Mouse (Mus musculus): ENCODE results near the gene C8g. TPM values are rescaled to one million over a fixed set of nuclear protein-coding genes. Genes with fewer than 3 reads are reported as not detected.

Gene C8g
- polyA plus RNA-seq, 1 experiment from 2014 or later, result 3.7 TPM

DNA sequence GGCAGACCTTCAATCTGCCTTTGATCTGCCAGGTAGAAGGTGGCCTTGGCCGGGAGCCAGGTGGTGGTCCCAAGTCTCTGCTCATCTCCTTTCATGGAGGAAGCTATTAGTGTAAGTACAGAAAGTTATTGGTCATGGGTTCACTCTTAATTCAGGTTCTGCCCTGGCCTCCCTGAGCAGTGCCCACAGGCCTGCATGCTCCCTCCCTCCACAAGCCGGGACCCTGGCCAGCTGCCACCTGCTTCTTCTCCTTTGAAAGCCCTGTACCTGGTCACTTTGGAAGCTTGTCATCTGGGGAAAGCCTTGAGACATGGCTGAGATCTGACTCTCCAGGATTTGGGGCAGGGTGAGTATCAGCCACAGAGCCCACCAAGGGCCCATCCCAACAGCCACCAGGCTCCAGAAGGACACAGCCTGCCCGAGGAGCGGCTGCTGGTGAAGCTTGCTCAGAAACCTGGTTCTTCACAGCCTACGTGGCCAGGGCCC, 8.0 kb downstream of the C8g start, which contains the start of gene Lcn12:
TSS of gene Lcn12 (minus strand) at position 436 of the 486 bp plus-strand sequence.
- no peak within 1 kb of the TSS for H3K9ac ChIP-seq (ENCODE audit: low read depth, low read length)
- no peaks in the 10 kb centered on the region; the same call in 1 of the 2 replicates for H3K27me3 ChIP-seq (ENCODE audit: control insufficient read depth, insufficient read depth, low read length)
- no peak within 1 kb of the TSS for H3K4me2 ChIP-seq
- WGBS (ENCODE audit: insufficient replicate concordance), result 82% methylated on average over 5 of the region's 5 CpGs
- no peak for ATAC-seq (replicated peaks; ENCODE audit: insufficient number of reproducible peaks, low FRiP score, low TSS enrichment)
- no peaks in the 10 kb centered on the region for H3K9me3 ChIP-seq (replicated peaks; ENCODE audit: control insufficient read depth, low read length)
- no peaks in the 10 kb centered on the region for H3K36me3 ChIP-seq (ENCODE audit: control insufficient read depth, insufficient read depth, low read length)
- no peak within 1 kb of the TSS for H3K27ac ChIP-seq (ENCODE audit: low read depth, low read length)
- no peak within 1 kb of the TSS for H3K4me3 ChIP-seq (ENCODE audit: low read depth, low read length)
- H3K4me1 ChIP-seq (ENCODE audit: control insufficient read depth, insufficient read depth, low read length), result peaks cover 3% of the 10 kb centered on the region; the same call in 1 of the 2 replicates

DNA sequence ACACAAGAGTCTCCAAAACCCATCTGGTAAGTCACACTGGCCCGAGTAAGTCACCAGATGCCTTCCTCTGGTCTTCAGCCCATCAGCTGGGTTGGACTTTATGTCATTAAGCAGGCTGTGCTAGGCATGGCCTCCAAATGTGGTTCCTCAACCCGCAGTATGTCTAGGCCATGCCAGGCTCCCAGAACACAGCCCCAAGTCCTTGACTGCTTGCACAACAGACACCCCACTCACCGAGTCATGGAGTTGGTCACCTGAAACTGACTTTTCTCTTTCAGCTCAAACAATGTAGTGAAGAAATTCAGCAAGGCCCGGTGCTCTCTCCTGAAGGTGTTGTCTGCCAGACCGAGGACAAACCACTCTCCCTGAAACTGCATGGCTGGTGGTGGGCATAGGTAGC, 8.5 kb downstream of the C8g start:
- Histone ChIP-seq H3K27ac (ENCODE audit: low read depth, low read length) (no peak overlapping the region), H3K4me2 (no peak overlapping the region), H3K4me1 (ENCODE audit: control insufficient read depth, insufficient read depth, low read length) (peaks cover 1% of the 10 kb centered on the region; the same call in 1 of the 2 replicates), H3K9me3 (replicated peaks; ENCODE audit: control insufficient read depth, low read length) (no peaks in the 10 kb centered on the region), H3K4me3 (ENCODE audit: low read depth, low read length) (no peak overlapping the region), H3K9ac (ENCODE audit: low read depth, low read length) (no peak overlapping the region), H3K36me3 (ENCODE audit: control insufficient read depth, insufficient read depth, low read length) (no peaks in the 10 kb centered on the region), H3K27me3 (ENCODE audit: control insufficient read depth, insufficient read depth, low read length) (no peaks in the 10 kb centered on the region; the same call in 1 of the 2 replicates)
- WGBS (ENCODE audit: insufficient replicate concordance), result 74% methylated on average over 5 of the region's 5 CpGs
- no peak for ATAC-seq (replicated peaks; ENCODE audit: insufficient number of reproducible peaks, low FRiP score, low TSS enrichment)

DNA sequence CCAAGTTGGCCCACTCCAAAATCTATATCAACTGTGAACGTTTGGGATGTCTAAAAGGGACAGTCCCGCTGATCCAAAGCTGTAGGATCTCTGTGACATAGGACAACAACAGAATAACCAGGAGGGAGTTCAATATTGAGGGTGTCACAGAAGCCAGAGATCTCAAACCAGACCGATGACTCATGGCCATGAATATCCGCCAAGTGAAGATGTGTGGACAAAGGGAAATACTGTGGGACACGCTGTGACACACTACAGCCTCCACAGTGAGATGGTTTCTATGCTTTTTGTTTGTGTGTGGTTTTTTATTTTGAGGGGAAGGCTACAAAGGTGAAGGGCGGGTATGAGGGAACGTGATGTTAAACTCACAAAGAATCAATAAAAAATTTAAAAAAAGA, 12.8 kb downstream of the C8g start:
- WGBS (ENCODE audit: insufficient replicate concordance), result 73% methylated on average over 7 of the region's 7 CpGs
- ATAC-seq (replicated peaks; ENCODE audit: insufficient number of reproducible peaks, low FRiP score, low TSS enrichment), result no peak
- Histone ChIP-seq H3K9me3 (replicated peaks; ENCODE audit: control insufficient read depth, low read length) (no peaks in the 10 kb centered on the region), H3K27me3 (ENCODE audit: control insufficient read depth, insufficient read depth, low read length) (peaks cover 2% of the 10 kb centered on the region; the same call in 1 of the 2 replicates), H3K9ac (ENCODE audit: low read depth, low read length) (no peak overlapping the region), H3K4me1 (ENCODE audit: control insufficient read depth, insufficient read depth, low read length) (no peaks in the 10 kb centered on the region), H3K4me2 (no peak overlapping the region), H3K36me3 (ENCODE audit: control insufficient read depth, insufficient read depth, low read length) (no peaks in the 10 kb centered on the region), H3K27ac (ENCODE audit: low read depth, low read length) (no peak overlapping the region), H3K4me3 (ENCODE audit: low read depth, low read length) (no peak overlapping the region)

DNA sequence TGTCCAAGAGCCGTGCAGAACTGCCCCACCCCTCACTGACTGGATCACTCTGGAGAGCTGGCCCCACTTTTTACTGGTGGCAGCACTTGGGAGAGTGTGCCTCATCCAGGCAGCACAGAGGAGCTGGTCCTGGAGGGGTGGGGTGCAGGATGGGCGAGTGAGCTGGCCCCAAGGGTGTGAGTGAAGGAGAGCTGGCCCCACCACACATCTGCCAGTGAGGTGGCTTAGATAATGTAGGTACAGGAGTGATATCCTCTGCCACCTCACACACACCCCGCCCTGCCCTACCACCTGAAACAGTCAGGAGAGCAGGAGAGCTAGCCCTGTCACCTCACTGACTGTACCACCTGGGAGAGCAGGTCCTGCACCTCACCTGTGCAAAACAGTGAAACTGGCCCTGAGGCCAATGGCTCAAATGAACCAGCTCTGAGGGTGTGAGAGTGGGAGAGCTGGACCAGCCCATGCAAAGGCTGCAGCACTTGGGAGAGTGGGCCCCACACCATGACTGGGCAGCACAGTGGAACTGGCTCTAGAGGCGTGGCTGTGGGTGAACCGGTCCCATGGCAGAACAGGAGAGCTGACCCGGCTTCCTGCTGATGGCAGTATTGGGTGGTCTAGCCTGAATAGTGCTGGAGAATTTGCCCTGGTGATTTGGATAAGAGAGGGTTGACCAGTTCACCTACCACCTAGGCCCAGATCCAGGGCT, 13.4 kb downstream of the C8g start:
- no peaks in the 10 kb centered on the region for H3K36me3 ChIP-seq (ENCODE audit: control insufficient read depth, insufficient read depth, low read length)
- H3K4me2 ChIP-seq, result no peak overlapping the region
- no peaks in the 10 kb centered on the region for H3K9me3 ChIP-seq (replicated peaks; ENCODE audit: control insufficient read depth, low read length)
- no peaks in the 10 kb centered on the region for H3K4me1 ChIP-seq (ENCODE audit: control insufficient read depth, insufficient read depth, low read length)
- H3K4me3 ChIP-seq (ENCODE audit: low read depth, low read length), result no peak overlapping the region
- H3K27me3 ChIP-seq (ENCODE audit: control insufficient read depth, insufficient read depth, low read length), result peaks cover 4% of the 10 kb centered on the region
- H3K27ac ChIP-seq (ENCODE audit: low read depth, low read length), result no peak overlapping the region
- WGBS (ENCODE audit: insufficient replicate concordance), result 69% methylated on average over 6 of the region's 6 CpGs
- no peak overlapping the region for H3K9ac ChIP-seq (ENCODE audit: low read depth, low read length)
- ATAC-seq (replicated peaks; ENCODE audit: insufficient number of reproducible peaks, low FRiP score, low TSS enrichment), result no peak

DNA sequence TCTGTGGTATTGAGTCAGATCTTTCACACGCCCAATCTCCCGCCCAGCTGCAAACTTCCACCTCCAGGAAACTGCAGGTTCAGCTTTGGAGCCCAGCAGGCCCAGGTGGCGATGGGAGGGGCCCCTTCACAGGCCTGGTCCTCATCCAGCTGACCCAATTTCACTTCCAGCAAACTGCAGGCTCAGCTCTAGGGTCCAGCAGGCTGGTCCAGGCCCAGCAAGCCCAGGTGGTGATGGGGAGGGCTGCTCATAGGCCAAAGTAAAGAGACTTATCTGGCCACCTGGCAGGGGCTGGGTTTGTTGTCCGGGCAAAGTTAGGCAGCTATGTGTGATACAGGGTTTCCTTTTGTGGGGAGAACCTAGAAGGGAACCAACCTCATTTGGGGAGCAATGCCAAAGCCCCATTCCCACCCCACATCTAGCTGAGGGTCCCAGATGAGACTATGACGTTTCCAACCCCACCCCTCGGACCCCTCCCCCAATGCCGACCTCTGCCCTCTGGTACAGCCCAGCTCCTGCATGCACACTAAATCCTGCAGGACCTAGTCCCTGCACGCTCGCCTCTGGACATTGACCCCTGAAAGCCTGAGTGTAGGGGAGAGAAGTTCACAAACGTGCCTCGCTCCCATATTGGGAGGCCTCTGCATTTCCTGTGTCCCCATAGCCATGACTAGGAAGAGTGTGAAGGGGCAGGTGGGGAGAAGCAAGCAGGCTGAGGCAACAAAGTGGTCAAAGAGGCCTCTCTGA, 16.4 kb downstream of the C8g start:
- Histone ChIP-seq H3K4me2 (no peak overlapping the region), H3K27me3 (ENCODE audit: control insufficient read depth, insufficient read depth, low read length) (peaks cover 4% of the 10 kb centered on the region; the same call in 1 of the 2 replicates), H3K36me3 (ENCODE audit: control insufficient read depth, insufficient read depth, low read length) (no peaks in the 10 kb centered on the region), H3K9me3 (replicated peaks; ENCODE audit: control insufficient read depth, low read length) (no peaks in the 10 kb centered on the region), H3K4me3 (ENCODE audit: low read depth, low read length) (no peak overlapping the region), H3K9ac (ENCODE audit: low read depth, low read length) (no peak overlapping the region), H3K4me1 (ENCODE audit: control insufficient read depth, insufficient read depth, low read length) (no peaks in the 10 kb centered on the region), H3K27ac (ENCODE audit: low read depth, low read length) (no peak overlapping the region)
- WGBS (ENCODE audit: insufficient replicate concordance), result 62% methylated on average over 11 of the region's 11 CpGs
- ATAC-seq (replicated peaks; ENCODE audit: insufficient number of reproducible peaks, low FRiP score, low TSS enrichment), result no peak

DNA sequence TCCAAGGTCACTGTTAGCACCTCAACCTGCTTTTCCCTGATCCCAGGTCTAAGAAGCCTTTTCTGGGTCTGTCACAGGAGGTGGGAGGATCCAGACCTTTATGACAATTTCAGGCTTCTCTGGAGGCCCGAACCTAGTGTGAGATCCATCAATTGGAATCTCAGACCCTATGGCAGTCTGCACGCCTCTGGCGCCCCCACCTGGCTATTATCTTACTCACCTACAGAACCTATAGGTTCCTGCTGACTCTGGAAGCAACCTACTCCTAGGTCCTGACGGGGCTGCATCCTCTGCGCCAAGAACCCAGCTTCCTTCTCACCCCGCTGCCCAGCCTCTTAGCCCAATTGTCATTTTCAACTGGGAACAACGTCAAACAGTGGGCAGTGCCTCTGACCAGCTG, 18.6 kb downstream of the C8g start:
- no peaks in the 10 kb centered on the region for H3K4me1 ChIP-seq (ENCODE audit: control insufficient read depth, insufficient read depth, low read length)
- WGBS (ENCODE audit: insufficient replicate concordance), result 22% methylated on average over 7 of the region's 7 CpGs
- H3K9me3 ChIP-seq (replicated peaks; ENCODE audit: control insufficient read depth, low read length), result no peaks in the 10 kb centered on the region
- no peak overlapping the region for H3K4me2 ChIP-seq
- no peak overlapping the region for H3K9ac ChIP-seq (ENCODE audit: low read depth, low read length)
- no peak for ATAC-seq (replicated peaks; ENCODE audit: insufficient number of reproducible peaks, low FRiP score, low TSS enrichment)
- H3K4me3 ChIP-seq (ENCODE audit: low read depth, low read length), result no peak overlapping the region
- H3K27ac ChIP-seq (ENCODE audit: low read depth, low read length), result no peak overlapping the region
- H3K27me3 ChIP-seq (ENCODE audit: control insufficient read depth, insufficient read depth, low read length), result peaks cover 4% of the 10 kb centered on the region; the same call in 1 of the 2 replicates
- H3K36me3 ChIP-seq (ENCODE audit: control insufficient read depth, insufficient read depth, low read length), result no peaks in the 10 kb centered on the region

DNA sequence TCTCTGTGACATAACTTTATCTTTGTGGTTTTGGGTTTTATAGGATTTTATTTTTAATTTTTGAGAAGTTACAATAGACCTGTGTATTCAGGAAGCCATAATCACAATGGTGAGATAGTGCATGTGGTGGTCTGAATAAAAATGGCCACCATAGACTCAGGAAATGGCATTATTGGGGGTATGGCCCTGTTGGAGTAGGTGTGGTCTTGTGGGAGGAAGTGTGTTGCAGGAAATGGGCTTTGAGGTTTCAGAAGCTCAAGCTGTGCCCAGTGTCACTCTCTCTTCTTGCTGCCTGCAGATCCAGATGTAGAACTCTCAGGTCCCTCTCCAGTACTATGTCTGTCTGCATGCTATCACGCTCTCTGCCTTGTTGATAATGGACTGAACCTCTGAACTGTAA, 21.0 kb downstream of the C8g start:
- no peak for ATAC-seq (replicated peaks; ENCODE audit: insufficient number of reproducible peaks, low FRiP score, low TSS enrichment)
- H3K27me3 ChIP-seq (ENCODE audit: control insufficient read depth, insufficient read depth, low read length), result peaks cover 7% of the 10 kb centered on the region; the same call in 1 of the 2 replicates
- no peaks in the 10 kb centered on the region for H3K36me3 ChIP-seq (ENCODE audit: control insufficient read depth, insufficient read depth, low read length)
- H3K4me1 ChIP-seq (ENCODE audit: control insufficient read depth, insufficient read depth, low read length), result no peaks in the 10 kb centered on the region
- 70% methylated on average over 1 of the region's 1 CpGs for WGBS (ENCODE audit: insufficient replicate concordance)
- H3K4me3 ChIP-seq (ENCODE audit: low read depth, low read length), result no peak overlapping the region
- H3K27ac ChIP-seq (ENCODE audit: low read depth, low read length), result no peak overlapping the region
- H3K9me3 ChIP-seq (replicated peaks; ENCODE audit: control insufficient read depth, low read length), result no peaks in the 10 kb centered on the region
- H3K9ac ChIP-seq (ENCODE audit: low read depth, low read length), result no peak overlapping the region
- no peak overlapping the region for H3K4me2 ChIP-seq

DNA sequence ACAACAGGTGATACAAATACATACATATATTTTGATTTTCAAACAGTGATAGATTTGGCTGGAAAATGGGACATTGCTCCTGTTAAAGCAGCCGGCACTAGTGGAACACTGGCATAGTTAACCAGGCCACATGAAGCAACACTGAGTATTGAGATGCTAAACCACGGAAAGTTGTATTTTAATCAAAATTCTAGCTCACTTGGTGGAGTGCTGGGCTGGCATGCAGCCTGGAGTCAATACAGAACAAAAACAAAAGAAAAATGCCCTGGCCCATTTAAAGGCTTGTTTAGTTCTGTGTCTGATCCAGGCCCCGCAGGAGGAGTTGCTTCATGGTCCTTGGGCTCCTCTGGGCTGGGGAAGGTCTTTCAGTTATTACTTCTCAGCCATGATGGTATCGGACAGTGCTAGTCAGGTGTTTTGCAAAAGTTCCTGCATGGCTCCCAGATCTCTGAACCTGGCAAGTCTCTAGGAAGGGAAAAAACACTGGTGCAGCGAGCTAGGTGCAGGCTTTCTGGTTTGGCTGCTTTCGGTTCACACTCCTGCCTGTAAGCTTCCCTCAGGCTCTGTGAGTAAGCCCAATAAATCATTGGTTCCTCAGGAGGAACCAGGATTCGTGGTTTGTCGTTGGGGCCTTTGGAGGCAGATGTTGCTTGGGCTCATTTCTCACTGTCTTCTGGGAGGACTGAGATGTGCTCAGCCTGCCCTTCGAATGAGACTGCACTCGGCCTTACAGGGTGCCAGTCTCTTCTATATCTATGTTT, 21.8 kb downstream of the C8g start:
- no peak overlapping the region for H3K4me3 ChIP-seq (ENCODE audit: low read depth, low read length)
- H3K36me3 ChIP-seq (ENCODE audit: control insufficient read depth, insufficient read depth, low read length), result no peaks in the 10 kb centered on the region
- H3K27me3 ChIP-seq (ENCODE audit: control insufficient read depth, insufficient read depth, low read length), result peaks cover 7% of the 10 kb centered on the region; the same call in 1 of the 2 replicates
- 67% methylated on average over 10 of the region's 10 CpGs for WGBS (ENCODE audit: insufficient replicate concordance)
- no peak overlapping the region for H3K4me2 ChIP-seq
- no peaks in the 10 kb centered on the region for H3K4me1 ChIP-seq (ENCODE audit: control insufficient read depth, insufficient read depth, low read length)
- no peak overlapping the region for H3K9ac ChIP-seq (ENCODE audit: low read depth, low read length)
- H3K9me3 ChIP-seq (replicated peaks; ENCODE audit: control insufficient read depth, low read length), result no peaks in the 10 kb centered on the region
- no peak for ATAC-seq (replicated peaks; ENCODE audit: insufficient number of reproducible peaks, low FRiP score, low TSS enrichment)
- no peak overlapping the region for H3K27ac ChIP-seq (ENCODE audit: low read depth, low read length)
